Mouse (Mus musculus): ENCODE measurements around the gene Mob3c.
A peak's percentile ranks its signal among the peaks of the same experiment; 100 is the strongest.

The Mob3c gene

DNA sequence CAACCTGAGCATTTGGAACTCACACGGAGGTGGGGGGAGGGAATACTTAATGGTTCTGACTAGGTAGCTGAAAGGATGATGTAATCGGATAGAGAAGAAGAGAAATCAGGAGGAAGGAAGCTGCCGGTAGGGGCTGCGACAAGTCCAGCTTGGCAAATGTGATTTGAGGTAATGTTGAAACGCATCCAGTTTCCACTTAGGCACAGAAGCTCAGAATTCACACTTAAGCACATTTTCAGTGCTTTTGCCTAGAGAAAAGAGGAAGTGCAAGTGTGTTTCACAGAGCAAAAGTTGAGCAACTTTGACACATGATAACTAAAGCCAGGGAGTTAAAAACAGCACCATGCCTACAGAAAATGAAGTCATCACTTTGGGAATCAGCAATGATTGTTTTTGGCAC is 19.5 kb downstream of the Mob3c start:
- DNase-seq (ENCODE audit: low read depth, low spot score), result peak; percentile 67
- no peaks in the 10 kb centered on the region for H3K36me3 ChIP-seq (ENCODE audit: control insufficient read depth, insufficient read depth, low read length, poor library complexity, severe bottlenecking)
- no peaks in the 10 kb centered on the region for H3K27me3 ChIP-seq (ENCODE audit: control insufficient read depth, insufficient read depth, low read length, poor library complexity, severe bottlenecking)

DNA sequence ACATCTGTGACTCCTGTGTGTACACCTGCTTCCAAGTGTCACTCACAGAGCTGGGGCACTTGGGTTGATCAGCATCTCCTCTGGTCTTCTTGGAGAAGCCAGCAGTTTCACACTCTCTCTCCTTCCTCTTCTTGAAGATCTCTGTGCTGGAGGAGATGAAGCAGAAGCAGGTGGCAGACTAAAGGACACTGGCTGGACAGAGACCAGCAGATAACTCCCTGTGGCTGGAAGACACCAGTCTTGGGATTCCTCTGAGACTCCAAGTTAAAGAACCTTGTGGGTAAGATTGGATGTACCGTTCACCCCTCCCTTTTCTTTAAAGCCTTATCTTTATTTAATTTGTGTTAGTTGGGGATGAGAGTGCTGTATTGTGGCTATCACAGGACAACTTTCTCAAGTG is 20.2 kb downstream of the Mob3c start:
- no peaks in the 10 kb centered on the region for H3K27me3 ChIP-seq (ENCODE audit: control insufficient read depth, insufficient read depth, low read length, poor library complexity, severe bottlenecking)
- no peaks in the 10 kb centered on the region for H3K36me3 ChIP-seq (ENCODE audit: control insufficient read depth, insufficient read depth, low read length, poor library complexity, severe bottlenecking)
- peak; percentile 8 for DNase-seq (ENCODE audit: low read depth, low spot score)

- Histone ChIP-seq H3K27me3 (ENCODE audit: control insufficient read depth, insufficient read depth, low read length, poor library complexity, severe bottlenecking) (no peaks in the 10 kb centered on the region), H3K36me3 (ENCODE audit: control insufficient read depth, insufficient read depth, low read length, poor library complexity, severe bottlenecking) (no peaks in the 10 kb centered on the region)
- no peak for DNase-seq (ENCODE audit: low read depth, low spot score)
Measured at GRCm38 (mm10) chr4:115848990-115849677, 21.2 kb downstream of the Mob3c start.

DNA sequence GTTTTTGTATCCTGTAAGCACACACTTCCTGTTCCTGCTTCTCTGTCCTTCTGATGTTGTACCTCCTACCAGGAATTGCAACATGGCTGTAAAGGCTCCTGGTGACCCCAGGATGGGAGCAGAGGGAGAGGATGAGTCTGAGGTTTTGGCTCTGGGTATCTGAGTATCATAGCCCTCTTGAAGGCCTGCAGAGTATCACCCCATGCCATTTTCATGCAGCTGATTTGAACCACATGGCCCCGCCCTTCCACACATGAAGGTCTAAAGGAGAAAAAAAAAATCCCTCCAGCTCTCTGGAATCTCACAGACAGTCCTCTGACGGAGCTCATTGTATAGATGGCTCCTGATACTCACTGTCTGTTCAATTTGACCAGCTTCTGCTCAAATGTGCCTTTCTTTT is 22.2 kb downstream of the Mob3c start:
- H3K27me3 ChIP-seq (ENCODE audit: control insufficient read depth, insufficient read depth, low read length, poor library complexity, severe bottlenecking), result no peaks in the 10 kb centered on the region
- H3K36me3 ChIP-seq (ENCODE audit: control insufficient read depth, insufficient read depth, low read length, poor library complexity, severe bottlenecking), result no peaks in the 10 kb centered on the region
- DNase-seq (ENCODE audit: low read depth, low spot score), result no peak

DNA sequence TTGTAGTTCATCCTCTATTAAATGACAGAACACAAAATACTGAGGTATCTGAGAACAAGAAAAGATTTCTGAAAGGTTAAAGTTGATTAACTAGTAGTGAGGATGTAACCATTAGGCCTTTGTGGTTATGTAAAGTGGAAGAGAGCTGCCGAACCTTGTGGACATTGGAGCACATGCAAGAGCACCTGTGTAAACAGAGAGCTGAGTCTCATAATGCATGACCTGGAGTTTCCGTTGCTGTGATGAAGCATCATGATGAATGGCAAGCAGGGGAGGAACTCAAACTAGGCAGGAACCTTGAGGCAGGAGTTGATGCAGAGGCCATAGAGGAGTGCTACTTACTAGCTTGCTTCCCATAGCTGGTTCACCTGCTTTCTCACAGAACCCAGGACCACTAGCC is 22.7 kb downstream of the Mob3c start:
- Histone ChIP-seq H3K36me3 (ENCODE audit: control insufficient read depth, insufficient read depth, low read length, poor library complexity, severe bottlenecking) (no peaks in the 10 kb centered on the region), H3K27me3 (ENCODE audit: control insufficient read depth, insufficient read depth, low read length, poor library complexity, severe bottlenecking) (no peaks in the 10 kb centered on the region)
- DNase-seq (ENCODE audit: low read depth, low spot score), result peak; percentile 8

- Histone ChIP-seq H3K36me3 (ENCODE audit: control insufficient read depth, insufficient read depth, low read length, poor library complexity, severe bottlenecking) (no peaks in the 10 kb centered on the region), H3K27me3 (ENCODE audit: control insufficient read depth, insufficient read depth, low read length, poor library complexity, severe bottlenecking) (no peaks in the 10 kb centered on the region)
- no peak for DNase-seq (ENCODE audit: low read depth, low spot score)
Measured at GRCm38 (mm10) chr4:115851569-115851968, 23.7 kb downstream of the Mob3c start.

DNA sequence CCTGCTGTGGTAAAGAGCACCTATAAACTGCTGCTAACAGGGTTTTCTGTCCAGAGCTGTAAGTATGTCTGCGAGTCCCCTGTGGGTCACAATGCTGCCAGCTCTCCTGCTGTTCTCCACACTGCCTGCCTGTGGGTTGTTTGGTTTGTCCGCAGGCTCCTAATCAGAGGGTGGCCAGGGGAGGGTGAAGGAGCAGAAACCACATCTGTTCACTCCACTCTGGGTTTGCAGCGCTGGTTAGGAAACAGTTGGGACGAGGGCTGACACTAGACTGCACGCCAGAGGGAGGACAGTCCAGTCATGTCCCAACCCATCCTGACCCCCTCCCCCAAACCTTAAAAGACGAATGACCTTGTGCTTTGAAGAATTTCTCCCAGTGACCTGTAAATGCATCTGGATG is 27.2 kb downstream of the Mob3c start:
- no peak for DNase-seq (ENCODE audit: low read depth, low spot score)
- H3K36me3 ChIP-seq (ENCODE audit: control insufficient read depth, insufficient read depth, low read length, poor library complexity, severe bottlenecking), result no peaks in the 10 kb centered on the region; the same call in 1 of the 2 replicates

DNA sequence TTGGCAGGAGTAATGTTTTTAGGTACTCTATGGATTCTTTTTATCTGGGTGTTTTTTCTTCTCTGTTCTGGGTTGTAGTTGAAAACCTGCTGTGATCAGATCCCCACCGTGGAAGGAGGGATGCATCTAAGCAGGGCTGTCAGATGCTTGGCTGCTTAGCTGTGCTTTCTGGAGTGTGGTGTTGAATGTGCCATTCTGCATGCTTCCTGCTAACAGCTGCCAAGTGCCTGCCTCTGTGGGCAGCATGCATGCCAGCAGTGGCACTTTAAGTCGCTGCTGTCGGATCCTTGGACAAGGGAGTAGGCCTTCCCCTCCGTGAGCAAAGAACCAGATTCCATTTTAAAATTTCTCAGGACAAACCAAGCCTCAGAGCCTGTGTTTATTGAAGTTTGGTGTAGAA is 27.7 kb downstream of the Mob3c start:
- Histone ChIP-seq H3K27me3 (ENCODE audit: control insufficient read depth, insufficient read depth, low read length, poor library complexity, severe bottlenecking) (no peaks in the 10 kb centered on the region), H3K36me3 (ENCODE audit: control insufficient read depth, insufficient read depth, low read length, poor library complexity, severe bottlenecking) (no peaks in the 10 kb centered on the region; the same call in 1 of the 2 replicates)
- DNase-seq (ENCODE audit: low read depth, low spot score), result no peak

More for the DNA sequence above, 27.2 kb downstream of the Mob3c start:
- H3K27me3 ChIP-seq (ENCODE audit: control insufficient read depth, insufficient read depth, low read length, poor library complexity, severe bottlenecking), result no peaks in the 10 kb centered on the region

DNA sequence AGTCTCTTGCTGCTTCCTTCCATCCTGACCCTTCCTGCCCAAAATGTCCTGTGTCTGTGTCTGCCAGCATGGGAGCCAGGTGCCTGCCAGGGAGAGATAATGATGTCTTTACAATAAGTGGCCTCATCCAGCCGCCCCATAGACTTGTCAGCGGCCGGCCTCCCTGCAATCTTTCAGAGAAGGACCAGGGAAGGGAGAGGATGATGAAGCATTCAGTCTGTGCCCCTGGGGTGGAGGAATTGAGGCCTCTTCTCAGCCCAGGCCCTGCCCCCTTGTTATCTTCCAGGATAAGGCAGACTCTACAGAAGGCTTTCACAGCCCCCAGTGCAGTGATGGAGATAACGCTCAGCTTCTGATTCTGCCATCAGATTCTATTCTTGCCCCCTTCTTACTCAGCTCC is 28.4 kb downstream of the Mob3c start:
- Histone ChIP-seq H3K27me3 (ENCODE audit: control insufficient read depth, insufficient read depth, low read length, poor library complexity, severe bottlenecking) (no peaks in the 10 kb centered on the region), H3K36me3 (ENCODE audit: control insufficient read depth, insufficient read depth, low read length, poor library complexity, severe bottlenecking) (peaks cover 2% of the 10 kb centered on the region; the same call in 1 of the 2 replicates)
- no peak for DNase-seq (ENCODE audit: low read depth, low spot score)

- DNase-seq (ENCODE audit: low read depth, low spot score), result peak; percentile 59
- H3K36me3 ChIP-seq (ENCODE audit: control insufficient read depth, insufficient read depth, low read length, poor library complexity, severe bottlenecking), result peaks cover 2% of the 10 kb centered on the region; the same call in 1 of the 2 replicates
- H3K27me3 ChIP-seq (ENCODE audit: control insufficient read depth, insufficient read depth, low read length, poor library complexity, severe bottlenecking), result no peaks in the 10 kb centered on the region
Measured at GRCm38 (mm10) chr4:115857293-115857883, 29.5 kb downstream of the Mob3c start.

GRCm38 (mm10) chr4:115863352-115863751 is 35.5 kb downstream of the Mob3c start:
- peaks cover 3% of the 10 kb centered on the region for H3K36me3 ChIP-seq (ENCODE audit: control insufficient read depth, insufficient read depth, low read length, poor library complexity, severe bottlenecking)
- H3K27me3 ChIP-seq (ENCODE audit: control insufficient read depth, insufficient read depth, low read length, poor library complexity, severe bottlenecking), result no peaks in the 10 kb centered on the region
- no peak for DNase-seq (ENCODE audit: low read depth, low spot score)

DNA sequence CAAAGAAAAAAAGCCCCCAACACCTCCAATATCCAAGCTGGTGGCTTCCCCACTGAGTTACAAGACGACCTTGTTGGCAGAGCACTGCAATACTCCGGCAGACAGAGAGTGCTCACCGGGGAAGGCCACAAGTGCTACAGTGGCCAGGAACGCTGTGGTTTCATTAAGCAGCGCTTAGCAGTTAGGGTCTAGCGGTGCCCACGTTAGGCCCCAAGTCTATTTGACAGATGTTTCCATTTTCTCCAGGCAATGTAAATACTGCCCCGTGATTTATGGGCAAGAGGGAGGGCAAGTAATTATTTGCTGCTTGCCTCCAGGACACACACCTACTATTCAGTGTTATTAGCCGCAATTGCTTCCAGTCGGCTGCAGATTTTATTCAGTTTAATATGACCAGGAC is 36.0 kb downstream of the Mob3c start:
- Histone ChIP-seq H3K27me3 (ENCODE audit: control insufficient read depth, insufficient read depth, low read length, poor library complexity, severe bottlenecking) (no peaks in the 10 kb centered on the region), H3K36me3 (ENCODE audit: control insufficient read depth, insufficient read depth, low read length, poor library complexity, severe bottlenecking) (peaks cover 3% of the 10 kb centered on the region)
- no peak for DNase-seq (ENCODE audit: low read depth, low spot score)

DNA sequence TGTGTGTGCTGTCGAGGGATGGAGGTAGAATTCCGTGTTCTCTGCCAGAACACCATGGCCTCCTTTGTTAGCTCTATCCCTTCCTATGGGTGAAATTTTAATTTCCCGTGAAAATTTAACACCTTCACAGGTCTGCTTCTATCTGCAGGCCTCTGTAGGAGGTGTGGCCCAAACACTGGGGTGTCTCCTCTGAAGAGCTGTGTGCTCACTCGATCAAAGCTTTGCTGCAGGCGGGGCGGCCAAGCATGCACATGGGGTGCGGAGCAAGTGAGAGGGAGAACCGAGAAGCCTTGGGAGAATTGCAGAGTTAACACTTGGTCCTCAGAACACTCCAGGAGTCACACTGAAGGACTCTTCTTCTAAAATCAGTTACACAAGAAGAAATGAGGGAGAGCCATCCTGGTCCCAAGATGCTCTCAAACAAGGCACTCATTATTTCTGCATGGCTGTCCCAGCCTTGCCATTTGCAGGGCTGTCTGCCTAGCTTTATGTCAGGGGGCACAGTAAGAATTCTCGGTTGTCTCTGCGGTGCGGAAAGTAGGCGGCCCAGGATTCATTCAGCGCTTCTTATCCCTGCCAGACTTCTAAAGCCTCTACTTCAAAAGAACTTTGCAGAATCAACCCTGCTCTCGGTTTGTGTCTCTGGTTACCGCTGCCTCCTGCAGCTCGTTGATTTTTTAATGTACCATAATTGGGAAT is 41.8 kb downstream of the Mob3c start:
- no peaks in the 10 kb centered on the region for H3K27me3 ChIP-seq (ENCODE audit: control insufficient read depth, insufficient read depth, low read length, poor library complexity, severe bottlenecking)
- peaks cover 8% of the 10 kb centered on the region; the same call in 1 of the 2 replicates for H3K36me3 ChIP-seq (ENCODE audit: control insufficient read depth, insufficient read depth, low read length, poor library complexity, severe bottlenecking)
- no peak for DNase-seq (ENCODE audit: low read depth, low spot score)

DNA sequence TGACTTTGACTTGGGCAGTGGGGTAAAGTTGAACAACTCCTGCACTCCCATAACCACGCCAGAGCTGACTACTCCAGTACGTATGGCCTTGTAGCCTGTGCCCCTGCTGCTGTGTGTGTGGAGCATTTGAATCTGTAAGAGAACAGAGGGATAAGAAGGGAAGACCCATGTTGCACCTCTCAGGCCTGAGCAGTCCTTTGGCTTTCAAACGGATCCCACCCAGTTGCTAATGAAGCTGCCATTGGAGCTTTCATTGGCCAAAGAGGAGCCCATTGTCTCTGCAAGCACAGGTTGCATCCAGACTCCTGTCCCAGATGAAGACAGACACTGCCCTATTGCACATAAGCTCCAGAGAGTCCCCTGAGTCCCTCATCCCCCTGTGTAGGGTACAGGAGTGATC is 45.3 kb downstream of the Mob3c start:
- Histone ChIP-seq H3K27me3 (ENCODE audit: control insufficient read depth, insufficient read depth, low read length, poor library complexity, severe bottlenecking) (no peaks in the 10 kb centered on the region), H3K36me3 (ENCODE audit: control insufficient read depth, insufficient read depth, low read length, poor library complexity, severe bottlenecking) (peaks cover 9% of the 10 kb centered on the region)
- no peak for DNase-seq (ENCODE audit: low read depth, low spot score)

GRCm38 (mm10) chr4:115878216-115878678 is 50.4 kb downstream of the Mob3c start:
- no peaks in the 10 kb centered on the region for H3K27me3 ChIP-seq (ENCODE audit: control insufficient read depth, insufficient read depth, low read length, poor library complexity, severe bottlenecking)
- H3K36me3 ChIP-seq (ENCODE audit: control insufficient read depth, insufficient read depth, low read length, poor library complexity, severe bottlenecking), result peaks cover 7% of the 10 kb centered on the region; the same call in 1 of the 2 replicates
- no peak for DNase-seq (ENCODE audit: low read depth, low spot score)

All from splenic B cell, adult 2 months (primary cell).